Mouse (Mus musculus) lung, embryonic 16.5 days (tissue): Measurements from ENCODE around the gene Sco1. TPM values are rescaled to one million over a fixed set of nuclear protein-coding genes. Genes with fewer than 3 reads are reported as not detected.
"Not testable (repeated sequence)": the region's sequence is repeated elsewhere in the genome, so short reads cannot be mapped to it uniquely, and the experiment has no call there.

ENCODE experiments used
- ATAC-seq: fragments of 200-750 bp; cut with Nextera tagmentation; 2 replicates; pipeline ENCODE4 v1.8.0; 2017; ENCODE audit warnings: low read depth, mild to moderate bottlenecking, moderate library complexity
- H3K27ac ChIP-seq: fragments of 300-500 bp; sonication (generic); 2 replicates; pipeline ENCODE4 v1.5.1; 2014; ENCODE audit warnings: mild to moderate bottlenecking, control low read depth, low read length
- H3K27me3 ChIP-seq: fragments of 300-500 bp; sonication (generic); 2 replicates; pipeline ENCODE4 v1.6.1; 2014; ENCODE audit warnings: low read depth, low read length, mixed read lengths; ENCODE audit not compliant: control insufficient read depth, insufficient read depth
- H3K36me3 ChIP-seq: fragments of 300-500 bp; sonication (generic); 2 replicates; pipeline ENCODE4 v1.6.1; 2014; ENCODE audit warnings: low read length; ENCODE audit not compliant: control insufficient read depth, insufficient read depth
- H3K4me1 ChIP-seq: fragments of 300-500 bp; sonication (generic); replicated peaks from 2 replicates; pipeline ENCODE4 v1.6.1; 2014; ENCODE audit warnings: low read length, mixed read lengths; ENCODE audit not compliant: control insufficient read depth, insufficient read depth
- H3K4me2 ChIP-seq: fragments of 300-500 bp; sonication (generic); 2 replicates; pipeline ENCODE4 v1.6.1; 2014; ENCODE audit warnings: low read depth, low read length, control low read depth
- H3K4me3 ChIP-seq: fragments of 300-500 bp; sonication (generic); 2 replicates; pipeline ENCODE4 v1.5.1; 2014; ENCODE audit warnings: mild to moderate bottlenecking, low read length, control low read depth
- H3K9ac ChIP-seq: fragments of 300-500 bp; sonication (generic); 2 replicates; pipeline ENCODE4 v1.6.1; 2014; ENCODE audit warnings: low read length, control low read depth
- H3K9me3 ChIP-seq: fragments of 300-500 bp; sonication (generic); 2 replicates; pipeline ENCODE4 v1.6.1; 2016; ENCODE audit warnings: low read length; ENCODE audit not compliant: control insufficient read depth
- WGBS: fragments of 180-500 bp; shearing (Covaris S2); extraction: QIAGEN DNeasy Blood & Tissue Kit; methylation state at CpG from one replicate; pipeline ENCODE4 v1.1.7; 2014; 5-methylcytosine and 5-hydroxymethylcytosine counted together
- polyA plus RNA-seq: library from polyadenylated mRNA; unstranded; fragments of >200 nt; fragmentation: Nextera tagmentation; extraction: Ambion mirVana; gene quantifications from 2 replicates; pipeline ENCODE4 v1.2.1, GENCODE M21; 2015

Sco1 gene
- polyA plus RNA-seq, 1 experiment from 2014 or later, result 15.8 TPM

DNA sequence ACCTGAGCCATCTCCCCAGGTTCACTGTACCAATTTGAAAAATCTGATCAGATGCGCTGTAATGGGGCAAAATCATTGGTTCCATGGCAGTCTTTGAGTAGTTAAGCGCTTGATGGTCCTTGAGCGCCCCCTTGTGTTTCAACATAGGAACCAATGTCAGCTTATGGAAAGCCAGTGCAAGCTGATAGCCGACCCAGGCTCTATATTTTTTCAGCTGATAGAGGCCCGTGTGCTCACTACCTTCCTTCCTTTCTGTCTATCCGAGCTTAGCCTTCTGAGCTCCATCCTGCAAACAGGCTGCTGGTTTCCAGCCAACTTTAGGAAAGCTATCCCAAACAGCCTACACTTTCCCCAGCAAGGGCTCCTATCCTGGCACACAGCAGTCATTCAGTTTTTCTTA is 33.0 kb downstream of the Sco1 start:
- no peaks in the 10 kb centered on the region for H3K36me3 ChIP-seq
- no peak overlapping the region for H3K27ac ChIP-seq
- H3K9ac ChIP-seq, result no peak overlapping the region
- H3K4me1 ChIP-seq, result no peaks in the 10 kb centered on the region
- ATAC-seq, result no peak
- 3% methylated on average over 6 of the region's 6 CpGs for WGBS
- peaks cover 16% of the 10 kb centered on the region; the same call in 1 of the 2 replicates for H3K27me3 ChIP-seq
- H3K9me3 ChIP-seq, result no peaks in the 10 kb centered on the region
- H3K4me2 ChIP-seq, result no peak overlapping the region
- no peak overlapping the region for H3K4me3 ChIP-seq

DNA sequence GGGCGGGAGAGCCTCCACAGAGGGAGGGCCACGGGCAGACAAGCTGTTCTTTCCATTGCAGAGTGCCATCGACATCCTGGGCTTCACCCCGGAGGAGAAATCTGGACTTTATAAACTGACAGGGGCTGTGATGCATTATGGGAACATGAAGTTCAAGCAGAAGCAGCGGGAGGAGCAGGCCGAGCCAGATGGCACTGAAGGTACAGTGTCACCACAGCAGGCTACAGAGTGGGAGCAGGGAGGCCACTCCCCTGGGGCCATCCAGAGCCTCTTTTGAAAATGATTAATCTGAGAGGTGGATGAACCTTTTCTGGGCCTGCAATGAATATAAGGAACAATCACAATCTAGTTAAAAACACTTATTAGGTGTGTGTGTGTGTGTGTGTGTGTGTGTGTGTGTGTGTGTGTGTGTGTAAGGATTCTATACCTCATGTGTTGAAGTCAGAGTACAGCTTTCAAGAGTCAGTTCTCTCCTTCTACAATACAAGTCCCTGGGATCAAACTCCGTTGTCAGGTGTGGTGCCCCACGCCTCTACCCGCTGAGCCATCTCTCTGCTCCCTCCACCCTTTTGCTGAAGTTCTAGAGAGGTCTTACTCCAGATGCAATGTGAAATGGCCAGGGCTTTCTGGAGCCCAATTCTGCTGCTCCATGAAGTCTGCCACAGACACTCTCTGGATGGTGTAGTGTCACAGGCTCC is 34.1 kb downstream of the Sco1 start:
- WGBS, result 36% methylated on average over 9 of the region's 9 CpGs
- H3K27me3 ChIP-seq, result peaks cover 16% of the 10 kb centered on the region; the same call in 1 of the 2 replicates

GRCm38 (mm10) chr11:67087225-67087624 is 34.8 kb downstream of the Sco1 start:
- Histone ChIP-seq H3K4me1 (no peaks in the 10 kb centered on the region), H3K9me3 (no peaks in the 10 kb centered on the region), H3K27ac (no peak overlapping the region), H3K4me3 (no peak overlapping the region), H3K9ac (no peak overlapping the region), H3K36me3 (no peaks in the 10 kb centered on the region), H3K27me3 (peaks cover 16% of the 10 kb centered on the region; the same call in 1 of the 2 replicates), H3K4me2 (no peak overlapping the region)
- no peak for ATAC-seq
- 73% methylated on average over 12 of the region's 12 CpGs for WGBS

More for the DNA sequence above, 34.1 kb downstream of the Sco1 start:
- Histone ChIP-seq H3K27ac (no peak overlapping the region), H3K4me3 (no peak overlapping the region), H3K4me1 (no peaks in the 10 kb centered on the region), H3K9ac (no peak overlapping the region), H3K4me2 (no peak overlapping the region), H3K36me3 (no peaks in the 10 kb centered on the region), H3K9me3 (no peaks in the 10 kb centered on the region)
- no peak for ATAC-seq

GRCm38 (mm10) chr11:67092354-67092753 is 39.9 kb downstream of the Sco1 start:
- not testable (repeated sequence) for H3K27ac ChIP-seq, H3K4me3 ChIP-seq, H3K27me3 ChIP-seq, H3K4me2 ChIP-seq, H3K4me1 ChIP-seq, H3K9ac ChIP-seq, H3K9me3 ChIP-seq, ATAC-seq, H3K36me3 ChIP-seq
- 80% methylated on average over 12 of the region's 12 CpGs for WGBS

DNA sequence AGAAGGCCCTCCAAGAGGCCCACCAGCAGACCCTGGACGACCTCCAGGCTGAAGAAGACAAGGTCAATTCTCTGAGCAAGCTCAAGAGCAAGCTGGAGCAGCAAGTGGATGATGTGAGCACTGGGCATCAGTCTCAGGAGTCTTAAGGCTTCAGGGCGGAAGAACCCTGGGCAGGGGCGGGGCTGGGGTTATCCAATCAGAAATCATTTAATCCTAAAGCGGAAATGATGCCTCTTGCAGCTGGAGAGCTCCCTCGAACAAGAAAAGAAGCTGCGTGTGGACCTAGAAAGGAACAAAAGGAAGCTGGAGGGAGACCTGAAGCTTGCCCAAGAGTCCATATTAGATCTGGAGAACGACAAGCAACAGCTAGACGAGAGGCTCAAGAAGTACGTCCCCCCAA is 40.7 kb downstream of the Sco1 start:
- no peaks in the 10 kb centered on the region for H3K4me1 ChIP-seq
- H3K9me3 ChIP-seq, result no peaks in the 10 kb centered on the region
- H3K27me3 ChIP-seq, result no peaks in the 10 kb centered on the region
- WGBS, result 71% methylated on average over 9 of the region's 9 CpGs
- no peaks in the 10 kb centered on the region for H3K36me3 ChIP-seq
- H3K4me3 ChIP-seq, result no peak overlapping the region
- H3K9ac ChIP-seq, result no peak overlapping the region
- H3K4me2 ChIP-seq, result no peak overlapping the region
- no peak overlapping the region for H3K27ac ChIP-seq
- no peak for ATAC-seq

GRCm38 (mm10) chr11:67093652-67094051 is 41.2 kb downstream of the Sco1 start:
- no peak for ATAC-seq
- 93% methylated on average over 5 of the region's 5 CpGs for WGBS
- Histone ChIP-seq H3K27ac (no peak overlapping the region), H3K4me3 (no peak overlapping the region), H3K9ac (no peak overlapping the region), H3K27me3 (no peaks in the 10 kb centered on the region), H3K4me1 (no peaks in the 10 kb centered on the region), H3K36me3 (no peaks in the 10 kb centered on the region), H3K9me3 (no peaks in the 10 kb centered on the region), H3K4me2 (no peak overlapping the region)

DNA sequence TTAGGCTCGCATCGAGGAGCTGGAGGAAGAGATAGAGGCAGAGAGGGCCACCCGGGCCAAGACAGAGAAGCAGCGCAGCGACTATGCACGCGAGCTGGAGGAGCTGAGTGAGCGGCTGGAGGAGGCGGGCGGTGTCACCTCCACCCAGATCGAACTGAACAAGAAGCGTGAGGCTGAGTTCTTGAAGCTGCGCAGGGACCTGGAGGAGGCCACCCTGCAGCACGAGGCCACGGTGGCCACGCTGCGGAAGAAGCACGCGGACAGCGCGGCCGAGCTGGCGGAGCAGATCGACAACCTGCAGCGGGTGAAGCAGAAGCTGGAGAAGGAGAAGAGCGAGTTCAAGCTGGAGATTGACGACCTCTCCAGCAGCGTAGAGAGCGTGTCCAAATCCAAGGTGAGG is 42.0 kb downstream of the Sco1 start:
- Histone ChIP-seq H3K9ac (no peak overlapping the region), H3K36me3 (no peaks in the 10 kb centered on the region), H3K27ac (no peak overlapping the region), H3K9me3 (no peaks in the 10 kb centered on the region), H3K27me3 (no peaks in the 10 kb centered on the region), H3K4me2 (no peak overlapping the region), H3K4me3 (no peak overlapping the region), H3K4me1 (no peaks in the 10 kb centered on the region)
- ATAC-seq, result no peak
- WGBS, result 62% methylated on average over 29 of the region's 29 CpGs

- H3K4me3 ChIP-seq, result no peak overlapping the region
- H3K9ac ChIP-seq, result no peak overlapping the region
- WGBS, result 83% methylated on average over 10 of the region's 10 CpGs
- H3K4me2 ChIP-seq, result no peak overlapping the region
- ATAC-seq, result no peak
- H3K27me3 ChIP-seq, result no peaks in the 10 kb centered on the region
- H3K27ac ChIP-seq, result no peak overlapping the region
- H3K9me3 ChIP-seq, result no peaks in the 10 kb centered on the region
- no peaks in the 10 kb centered on the region for H3K36me3 ChIP-seq
- no peaks in the 10 kb centered on the region for H3K4me1 ChIP-seq
Measured at GRCm38 (mm10) chr11:67097709-67098108, 45.2 kb downstream of the Sco1 start.

DNA sequence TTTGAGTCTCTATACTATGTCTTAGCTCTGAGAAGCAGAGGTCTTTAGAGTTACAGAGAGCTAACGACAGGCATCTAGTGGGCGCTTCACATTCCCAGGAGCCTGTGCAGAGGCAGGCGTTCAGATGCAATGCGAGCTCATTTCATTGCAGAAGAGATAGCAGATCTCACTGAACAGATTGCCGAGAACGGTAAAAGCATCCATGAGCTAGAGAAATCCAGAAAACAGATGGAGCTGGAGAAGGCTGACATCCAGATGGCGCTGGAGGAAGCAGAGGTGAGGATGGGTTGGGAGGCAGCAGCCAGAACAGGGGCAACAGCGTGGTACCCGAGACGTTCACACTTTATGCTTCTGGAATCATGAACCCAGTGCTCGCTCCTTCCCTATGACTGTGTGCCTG is 46.0 kb downstream of the Sco1 start:
- H3K9ac ChIP-seq, result no peak overlapping the region
- H3K9me3 ChIP-seq, result no peaks in the 10 kb centered on the region
- WGBS, result 76% methylated on average over 11 of the region's 11 CpGs
- H3K27ac ChIP-seq, result no peak overlapping the region
- no peaks in the 10 kb centered on the region for H3K36me3 ChIP-seq
- H3K4me3 ChIP-seq, result no peak overlapping the region
- no peaks in the 10 kb centered on the region for H3K27me3 ChIP-seq
- no peaks in the 10 kb centered on the region for H3K4me1 ChIP-seq
- no peak for ATAC-seq
- H3K4me2 ChIP-seq, result no peak overlapping the region

DNA sequence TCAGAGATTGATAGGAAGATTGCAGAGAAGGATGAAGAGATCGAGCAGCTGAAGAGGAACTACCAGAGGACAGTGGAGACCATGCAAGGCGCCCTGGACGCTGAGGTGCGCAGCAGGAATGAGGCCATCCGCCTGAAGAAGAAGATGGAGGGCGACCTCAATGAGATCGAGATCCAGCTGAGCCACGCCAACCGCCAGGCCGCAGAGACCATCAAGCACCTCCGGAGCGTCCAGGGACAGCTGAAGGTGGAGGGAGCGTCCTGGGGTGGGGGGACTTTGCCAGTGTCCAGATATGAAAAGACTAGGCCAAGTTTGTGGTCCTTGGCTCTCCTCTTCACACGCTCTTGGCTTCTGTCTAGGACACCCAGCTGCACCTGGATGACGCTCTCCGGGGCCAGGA is 46.8 kb downstream of the Sco1 start:
- no peak for ATAC-seq
- no peak overlapping the region for H3K4me2 ChIP-seq
- H3K27me3 ChIP-seq, result no peaks in the 10 kb centered on the region
- no peaks in the 10 kb centered on the region for H3K4me1 ChIP-seq
- H3K36me3 ChIP-seq, result no peaks in the 10 kb centered on the region
- WGBS, result 89% methylated on average over 16 of the region's 16 CpGs
- H3K9ac ChIP-seq, result no peak overlapping the region
- no peak overlapping the region for H3K27ac ChIP-seq
- no peaks in the 10 kb centered on the region for H3K9me3 ChIP-seq
- no peak overlapping the region for H3K4me3 ChIP-seq
